Mouse (Mus musculus) adrenal gland, adult 8-10 months (tissue): Measurements from ENCODE around the gene Olfr33. TPM values are rescaled to one million over a fixed set of nuclear protein-coding genes. Genes with fewer than 3 reads are reported as not detected.

Experiments used
- DNase-seq: peaks from one replicate; pipeline ENCODE4 v3.0.0; 2022
- total RNA-seq, 4 experiments: library from RNA; stranded (reverse); gene quantifications; 2 replicates each; pipeline ENCODE4 v1.2.4; 2022

Gene Olfr33
- total RNA-seq: not detected

DNA sequence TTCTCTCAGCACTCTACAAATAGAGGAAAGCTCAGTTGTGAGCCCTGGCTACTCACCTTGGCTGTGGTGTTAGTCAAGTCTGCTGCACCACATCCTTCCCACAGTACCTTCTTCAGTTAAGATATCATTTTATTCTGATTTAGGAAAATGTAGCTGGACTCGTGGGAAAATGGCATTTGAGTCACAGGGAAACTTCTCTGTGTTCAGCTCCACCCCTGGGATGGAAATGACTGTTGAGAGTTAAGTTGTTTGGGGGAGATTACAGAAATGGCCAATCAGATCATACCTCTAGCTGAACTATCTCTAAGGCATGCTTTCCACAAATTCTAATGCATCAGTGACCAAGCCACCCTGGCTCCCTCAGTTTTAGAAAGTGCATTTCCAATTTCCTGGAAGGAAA, at the start of gene Olfr33:
Gene Olfr33, minus strand, starts transcription at position 101 of the 400 bp plus-strand sequence.
- DNase-seq: no peak

DNA sequence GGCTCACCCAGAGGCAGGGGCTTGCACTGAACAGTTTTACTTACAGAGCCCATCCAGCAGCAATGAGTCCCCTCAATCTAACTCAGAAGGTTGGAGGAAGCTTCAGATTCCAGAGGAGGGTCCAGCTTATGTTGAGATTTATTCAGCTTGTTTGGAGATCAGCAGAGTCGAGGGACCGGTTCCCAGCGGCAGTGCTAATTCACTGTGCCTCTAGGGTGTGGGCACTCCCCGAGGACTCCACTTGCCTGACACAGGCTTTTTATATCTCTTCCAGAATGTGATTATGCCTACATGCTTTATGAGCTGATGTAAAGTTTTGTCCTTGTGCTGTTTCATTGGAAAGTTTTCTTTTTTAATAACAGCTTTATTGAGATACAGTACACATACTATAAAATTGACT, 40.4 kb upstream of the Olfr33 start, which contains the start of the genes Olfr560 and Olfr78:
Gene Olfr560, minus strand, starts transcription at position 101 of the 400 bp plus-strand sequence.
Gene Olfr78, minus strand, starts transcription at position 206 of the 400 bp plus-strand sequence.
- no peak for DNase-seq

GRCm38 (mm10) chr7:102752086-102752485, 33.2 kb upstream of the Olfr33 start:
- no peak for DNase-seq

DNA sequence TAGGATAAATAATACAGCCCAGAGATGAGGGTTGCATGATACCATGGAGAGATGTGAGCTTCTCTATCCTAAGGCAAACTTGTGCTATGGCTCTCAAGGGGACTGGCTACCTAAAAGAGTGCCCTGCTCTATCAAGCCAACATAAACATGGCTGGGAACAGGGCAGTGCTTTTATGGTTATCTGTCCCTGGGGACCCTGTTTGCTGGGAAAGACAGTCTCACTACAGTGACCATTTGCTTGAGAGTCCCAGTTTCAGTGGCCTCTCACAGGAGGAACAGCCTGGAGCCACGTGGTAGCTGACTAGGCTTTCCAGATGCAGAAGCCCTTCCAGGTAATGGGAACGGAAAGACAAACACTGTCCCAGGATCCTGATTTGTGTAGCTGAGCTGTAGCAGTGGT, 18.8 kb upstream of the Olfr33 start:
- no peak for DNase-seq

DNA sequence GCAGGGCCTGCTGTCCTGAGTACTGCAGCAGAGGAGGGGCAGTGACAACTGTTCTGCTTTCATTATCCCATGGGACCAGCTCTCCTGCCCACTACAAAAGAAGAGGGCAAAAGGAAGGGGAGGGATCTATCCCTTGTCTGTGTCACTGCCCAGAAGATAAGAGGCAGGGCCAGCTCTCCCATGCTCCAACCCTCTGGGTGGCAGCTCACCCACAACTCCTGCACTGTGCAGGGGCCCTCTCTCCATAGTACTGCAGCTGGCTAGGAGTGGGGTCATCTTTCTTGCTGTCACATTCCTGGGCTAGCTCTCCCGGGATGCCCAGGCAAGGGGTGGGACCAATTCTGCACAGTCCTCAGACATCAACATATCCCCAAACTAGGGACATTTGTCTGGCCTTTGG, 14.9 kb upstream of the Olfr33 start:
- no peak for DNase-seq

DNA sequence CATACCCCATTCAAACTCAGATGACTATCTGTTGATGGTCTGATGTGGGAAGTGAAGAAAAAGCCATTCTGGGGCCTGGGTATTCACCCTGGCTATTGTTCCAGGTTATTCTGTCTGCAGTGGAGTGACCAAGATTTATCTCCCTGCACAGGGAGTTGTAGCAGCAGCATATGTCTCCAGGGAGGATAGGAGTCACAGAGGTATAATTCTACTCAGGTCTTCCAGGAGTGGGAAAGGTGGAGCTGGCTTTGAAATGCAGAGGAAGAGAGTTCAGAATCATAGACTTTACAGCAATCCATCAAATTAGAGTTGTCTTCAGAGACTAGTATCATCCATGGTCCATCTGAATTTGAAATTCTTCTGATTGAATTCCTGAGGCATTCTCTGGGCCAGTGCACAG, 8.5 kb upstream of the Olfr33 start, which contains the start of gene Olfr559:
Gene Olfr559, minus strand, starts transcription at position 101 of the 400 bp plus-strand sequence.
- no peak for DNase-seq

GRCm38 (mm10) chr7:102701915-102702314, 17.0 kb downstream of the Olfr33 start, which contains the start of gene Olfr558:
Olfr558 (plus strand) TSS chr7:102702215.
- no peak for DNase-seq

GRCm38 (mm10) chr7:102698461-102698860, 20.4 kb downstream of the Olfr33 start:
- DNase-seq: no peak

- DNase-seq: no peak
Measured at GRCm38 (mm10) chr7:102695358-102696125, 23.3 kb downstream of the Olfr33 start, which contains the start of gene Olfr557. Olfr557 (plus strand) TSS chr7:102695910.

GRCm38 (mm10) chr7:102686944-102687501, 31.8 kb downstream of the Olfr33 start, which contains the start of gene Trim68:
Trim68 (minus strand) TSS chr7:102687327.
- peak; percentile 91 for DNase-seq

DNA sequence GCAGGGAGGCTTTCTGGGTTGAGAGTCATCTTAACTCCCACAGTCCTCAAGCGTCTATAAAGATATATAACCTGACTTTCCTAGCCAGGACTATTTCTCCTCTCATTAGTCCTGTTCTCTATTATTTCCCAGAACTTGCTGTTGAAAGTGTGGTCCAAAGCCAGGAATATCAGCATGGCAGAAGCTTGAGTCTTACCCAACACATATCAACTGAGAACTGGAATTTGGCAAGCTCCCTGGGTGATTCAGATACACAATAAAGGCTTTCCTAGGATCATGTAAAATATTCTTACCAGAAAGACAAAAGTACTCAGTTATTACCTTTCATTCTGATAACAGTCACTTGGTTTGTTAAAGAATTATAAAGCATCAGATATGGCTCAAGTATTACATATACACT, 37.0 kb downstream of the Olfr33 start:
- DNase-seq: no peak

- no peak for DNase-seq
Measured at GRCm38 (mm10) chr7:102676225-102676624, 42.6 kb downstream of the Olfr33 start.

- DNase-seq: no peak
Measured at GRCm38 (mm10) chr7:102665378-102665777, 53.5 kb downstream of the Olfr33 start.

GRCm38 (mm10) chr7:102664599-102664998, 54.3 kb downstream of the Olfr33 start, which contains the start of gene Olfr556:
Olfr556 (plus strand) TSS chr7:102664899.
- DNase-seq: no peak

Other genes with a start within 250 kb of the Olfr33 start
- gene Olfr543, start 237.4 kb downstream of the Olfr33 start, total RNA-seq: not detected
- gene Olfr544, start 230.8 kb downstream of the Olfr33 start, total RNA-seq: not detected
- gene Olfr545, start 219.5 kb downstream of the Olfr33 start, total RNA-seq: not detected
- gene Olfr547, start 184.3 kb downstream of the Olfr33 start, total RNA-seq: not detected
- not detected for gene Olfr548-ps1, start 178.2 kb downstream of the Olfr33 start, total RNA-seq
- not detected for gene Olfr549, start 169.2 kb downstream of the Olfr33 start, total RNA-seq
- gene Trim21, start 153.6 kb downstream of the Olfr33 start, total RNA-seq: 10 to 100 TPM; 13.9 to 22.2 (median 19.0) TPM
- gene Olfr550, start 147.6 kb downstream of the Olfr33 start, total RNA-seq: under 1 TPM in 1 of 4 experiments, not detected in 3; 0.19 TPM
- gene Olfr551, start 127.2 kb downstream of the Olfr33 start, total RNA-seq: not detected
- gene Olfr552, start 121.3 kb downstream of the Olfr33 start, total RNA-seq: under 1 TPM in 1 of 4 experiments, not detected in 3; 0.05 TPM
- gene Olfr553, start 100.9 kb downstream of the Olfr33 start, total RNA-seq: not detected
- not detected for gene Olfr554, start 80.6 kb downstream of the Olfr33 start, total RNA-seq
- not detected for gene Olfr555, start 60.2 kb downstream of the Olfr33 start, total RNA-seq
- not detected for gene Olfr556, start 54.2 kb downstream of the Olfr33 start, total RNA-seq
- gene Trim68, start 31.7 kb downstream of the Olfr33 start, total RNA-seq: 10 to 100 TPM; 10.9 to 19.3 (median 15.7) TPM
- gene Olfr557, start 23.2 kb downstream of the Olfr33 start, total RNA-seq: under 1 TPM in 1 of 4 experiments, not detected in 3; 0.12 TPM
- under 1 TPM in 3 of 4 experiments, not detected in 1; 0.14 to 0.40 (median 0.18) TPM for gene Olfr558, start 16.9 kb downstream of the Olfr33 start, total RNA-seq
- gene Olfr559, start 8.4 kb upstream of the Olfr33 start, total RNA-seq: not detected
- not detected for gene Olfr560, start 40.3 kb upstream of the Olfr33 start, total RNA-seq
- under 1 TPM; 0.06 to 0.31 (median 0.21) TPM for gene Olfr78, start 40.4 kb upstream of the Olfr33 start, total RNA-seq
- gene Olfr561, start 52.2 kb upstream of the Olfr33 start, total RNA-seq: not detected
- not detected for gene Olfr564, start 84.4 kb upstream of the Olfr33 start, total RNA-seq
- gene Olfr566, start 139.7 kb upstream of the Olfr33 start, total RNA-seq: not detected
- gene Olfr568, start 158.1 kb upstream of the Olfr33 start, total RNA-seq: not detected
- gene Olfr569, start 171.8 kb upstream of the Olfr33 start, total RNA-seq: not detected
- not detected for gene Olfr570, start 175.5 kb upstream of the Olfr33 start, total RNA-seq
- under 1 TPM in 1 of 4 experiments, not detected in 3; 0.05 TPM for gene Olfr571, start 198.5 kb upstream of the Olfr33 start, total RNA-seq
- not detected for gene Olfr572, start 205.3 kb upstream of the Olfr33 start, total RNA-seq
- not detected for gene Olfr573-ps1, start 223.5 kb upstream of the Olfr33 start, total RNA-seq
- gene Olfr574, start 229.4 kb upstream of the Olfr33 start, total RNA-seq: 1 to 10 TPM in 2 of 4 experiments, under 1 TPM in 1, not detected in 1; 0.45 to 1.4 (median 1.0) TPM
- not detected for gene Olfr575, start 239.7 kb upstream of the Olfr33 start, total RNA-seq
- gene Olfr576, start 243.6 kb upstream of the Olfr33 start, total RNA-seq: not detected